Mouse (Mus musculus) activated CD4-positive, CD25-positive, alpha-beta regulatory T cell, adult 9 weeks (primary cell): ENCODE results near the gene Mdga2. TPM values are rescaled to one million over a fixed set of nuclear protein-coding genes. Genes with fewer than 3 reads are reported as not detected.

ENCODE experiments used
- polyA plus RNA-seq: library from polyadenylated mRNA; unstranded; fragments of 100-300 nt; shearing (Covaris generic); gene quantifications from one replicate; pipeline ENCODE4 v1.2.1, GENCODE M21; 2017

Gene Mdga2
- not detected for polyA plus RNA-seq

DNA sequence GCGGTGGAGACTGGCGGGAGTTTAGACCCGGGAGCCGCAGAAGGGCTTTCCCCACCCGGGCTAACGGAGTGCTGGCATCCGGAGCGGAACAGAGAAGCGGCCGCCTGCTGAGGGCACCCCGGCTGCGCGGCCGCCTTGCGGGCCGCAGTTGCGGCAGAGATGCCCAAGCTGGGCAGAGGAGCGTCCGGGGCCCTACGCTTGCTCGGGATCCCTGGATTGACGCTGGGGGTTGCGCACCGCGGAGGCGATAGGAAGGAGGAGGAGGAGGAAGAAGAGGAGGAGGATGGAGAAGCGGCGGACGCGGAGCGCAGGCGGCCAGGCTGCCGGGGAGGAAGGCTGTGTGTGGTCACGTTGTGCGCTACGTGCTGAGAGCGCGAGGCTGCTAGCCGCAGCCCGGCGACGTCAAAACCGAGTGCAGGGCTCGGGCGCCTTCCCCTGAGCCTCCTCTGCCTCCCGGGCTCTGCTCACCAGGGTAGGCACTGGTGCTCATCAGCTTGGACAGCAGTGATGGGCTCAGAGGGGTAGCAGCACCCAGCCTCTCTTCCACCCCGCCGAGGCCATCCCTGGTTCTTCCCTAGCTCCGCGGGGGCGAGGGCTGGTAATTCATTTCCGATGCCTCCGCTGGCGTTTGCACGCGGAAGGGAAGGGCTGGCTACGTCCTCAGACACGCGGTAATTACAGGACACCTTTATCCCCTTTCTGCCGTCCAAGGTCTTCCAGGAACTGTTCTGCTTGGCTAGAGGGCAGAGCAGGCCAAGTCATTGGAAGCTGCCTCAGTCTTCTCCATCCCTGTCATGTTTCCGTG lies at the start of gene Mdga2:
Mdga2 (minus strand) TSS at position 329 of the 805 bp plus-strand sequence.

